Mouse (Mus musculus): ENCODE data around the gene Dusp12. TPM values are rescaled to one million over a fixed set of nuclear protein-coding genes. Genes with fewer than 3 reads are reported as not detected.

Gene Dusp12
- polyA plus RNA-seq (2012; rRNA removed), result 41.5 and 43.8 TPM in 2 replicates

GRCm38 (mm10) chr1:170884978-170885561 lies at the start of gene Dusp12, which contains the start of gene Gm26620:
Gene Dusp12, minus strand, starts transcription at chr1:170885540.
Gene Gm26620, plus strand, starts transcription at chr1:170885065.
- TF ChIP-seq CTCF (IDR thresholded peaks at IDR 0.05; ENCODE audit: borderline replicate concordance, extremely low read depth, insufficient read depth, insufficient read length) (peak; percentile 77), POLR2A (IDR thresholded peaks at IDR 0.05; ENCODE audit: borderline replicate concordance, extremely low read depth, insufficient read depth, insufficient read length, poor library complexity, severe bottlenecking) (peak; percentile 32; the same call in 1 of the 2 replicates)
- DNase-seq (ENCODE audit: low read depth), result peak; percentile 98

- TF ChIP-seq POLR2A (IDR thresholded peaks at IDR 0.05; ENCODE audit: borderline replicate concordance, extremely low read depth, insufficient read depth, insufficient read length, poor library complexity, severe bottlenecking), result no peak
- TF ChIP-seq CTCF (IDR thresholded peaks at IDR 0.05; ENCODE audit: borderline replicate concordance, extremely low read depth, insufficient read depth, insufficient read length), result no peak
- no peak for DNase-seq (ENCODE audit: low read depth)
These were observed 49.0 kb upstream of the Dusp12 start for GRCm38 (mm10) chr1:170934383-170934782.

GRCm38 (mm10) chr1:170933940-170934339 lies 48.6 kb upstream of the Dusp12 start:
- no peak for TF ChIP-seq POLR2A (IDR thresholded peaks at IDR 0.05; ENCODE audit: borderline replicate concordance, extremely low read depth, insufficient read depth, insufficient read length, poor library complexity, severe bottlenecking)
- no peak for TF ChIP-seq CTCF (IDR thresholded peaks at IDR 0.05; ENCODE audit: borderline replicate concordance, extremely low read depth, insufficient read depth, insufficient read length)

GRCm38 (mm10) chr1:170933386-170933920 lies 48.1 kb upstream of the Dusp12 start:
- TF ChIP-seq CTCF (IDR thresholded peaks at IDR 0.05; ENCODE audit: borderline replicate concordance, extremely low read depth, insufficient read depth, insufficient read length), result no peak
- TF ChIP-seq POLR2A (IDR thresholded peaks at IDR 0.05; ENCODE audit: borderline replicate concordance, extremely low read depth, insufficient read depth, insufficient read length, poor library complexity, severe bottlenecking), result no peak
- no peak for DNase-seq (ENCODE audit: low read depth)

More at GRCm38 (mm10) chr1:170933940-170934339, 48.6 kb upstream of the Dusp12 start:
- no peak for DNase-seq (ENCODE audit: low read depth)

- DNase-seq (ENCODE audit: low read depth), result no peak
- TF ChIP-seq POLR2A (IDR thresholded peaks at IDR 0.05; ENCODE audit: borderline replicate concordance, extremely low read depth, insufficient read depth, insufficient read length, poor library complexity, severe bottlenecking) (no peak), CTCF (IDR thresholded peaks at IDR 0.05; ENCODE audit: borderline replicate concordance, extremely low read depth, insufficient read depth, insufficient read length) (no peak)
These were observed 46.7 kb upstream of the Dusp12 start for GRCm38 (mm10) chr1:170932043-170932442.

GRCm38 (mm10) chr1:170929245-170929644 lies 43.9 kb upstream of the Dusp12 start:
- no peak for DNase-seq (ENCODE audit: low read depth)

GRCm38 (mm10) chr1:170928467-170928866 lies 43.1 kb upstream of the Dusp12 start:
- no peak for TF ChIP-seq POLR2A (IDR thresholded peaks at IDR 0.05; ENCODE audit: borderline replicate concordance, extremely low read depth, insufficient read depth, insufficient read length, poor library complexity, severe bottlenecking)
- DNase-seq (ENCODE audit: low read depth), result no peak

More at GRCm38 (mm10) chr1:170929245-170929644, 43.9 kb upstream of the Dusp12 start:
- TF ChIP-seq POLR2A (IDR thresholded peaks at IDR 0.05; ENCODE audit: borderline replicate concordance, extremely low read depth, insufficient read depth, insufficient read length, poor library complexity, severe bottlenecking), result no peak

GRCm38 (mm10) chr1:170927378-170927777 lies 42.0 kb upstream of the Dusp12 start, which contains the start of gene Fcrla:
Gene Fcrla, minus strand, starts transcription at chr1:170927583.
- TF ChIP-seq CTCF (IDR thresholded peaks at IDR 0.05; ENCODE audit: borderline replicate concordance, extremely low read depth, insufficient read depth, insufficient read length), result no peak
- no peak for TF ChIP-seq POLR2A (IDR thresholded peaks at IDR 0.05; ENCODE audit: borderline replicate concordance, extremely low read depth, insufficient read depth, insufficient read length, poor library complexity, severe bottlenecking)
- DNase-seq (ENCODE audit: low read depth), result no peak

- DNase-seq (ENCODE audit: low read depth), result no peak
- TF ChIP-seq CTCF (IDR thresholded peaks at IDR 0.05; ENCODE audit: borderline replicate concordance, extremely low read depth, insufficient read depth, insufficient read length) (no peak), POLR2A (IDR thresholded peaks at IDR 0.05; ENCODE audit: borderline replicate concordance, extremely low read depth, insufficient read depth, insufficient read length, poor library complexity, severe bottlenecking) (no peak)
These were observed 41.6 kb upstream of the Dusp12 start for GRCm38 (mm10) chr1:170926941-170927340.

- TF ChIP-seq POLR2A (IDR thresholded peaks at IDR 0.05; ENCODE audit: borderline replicate concordance, extremely low read depth, insufficient read depth, insufficient read length, poor library complexity, severe bottlenecking) (no peak), CTCF (IDR thresholded peaks at IDR 0.05; ENCODE audit: borderline replicate concordance, extremely low read depth, insufficient read depth, insufficient read length) (no peak)
These were observed 39.1 kb upstream of the Dusp12 start for GRCm38 (mm10) chr1:170924485-170924884.

GRCm38 (mm10) chr1:170919308-170919707 lies 34.0 kb upstream of the Dusp12 start:
- no peak for DNase-seq (ENCODE audit: low read depth)
- TF ChIP-seq POLR2A (IDR thresholded peaks at IDR 0.05; ENCODE audit: borderline replicate concordance, extremely low read depth, insufficient read depth, insufficient read length, poor library complexity, severe bottlenecking), result no peak
- no peak for TF ChIP-seq CTCF (IDR thresholded peaks at IDR 0.05; ENCODE audit: borderline replicate concordance, extremely low read depth, insufficient read depth, insufficient read length)

More at GRCm38 (mm10) chr1:170924485-170924884, 39.1 kb upstream of the Dusp12 start:
- DNase-seq (ENCODE audit: low read depth), result no peak

GRCm38 (mm10) chr1:170915657-170916056 lies 30.3 kb upstream of the Dusp12 start:
- TF ChIP-seq CTCF (IDR thresholded peaks at IDR 0.05; ENCODE audit: borderline replicate concordance, extremely low read depth, insufficient read depth, insufficient read length) (no peak), POLR2A (IDR thresholded peaks at IDR 0.05; ENCODE audit: borderline replicate concordance, extremely low read depth, insufficient read depth, insufficient read length, poor library complexity, severe bottlenecking) (no peak)
- DNase-seq (ENCODE audit: low read depth), result no peak
